Mouse (Mus musculus): Measurements from ENCODE around the gene Lpin2. TPM values are rescaled to one million over a fixed set of nuclear protein-coding genes. Genes with fewer than 3 reads are reported as not detected.
A peak's percentile ranks its signal among the peaks of the same experiment; 100 is the strongest.

Gene Lpin2
- polyA plus RNA-seq, 1 experiment from 2014 or later: 93.2 TPM

DNA sequence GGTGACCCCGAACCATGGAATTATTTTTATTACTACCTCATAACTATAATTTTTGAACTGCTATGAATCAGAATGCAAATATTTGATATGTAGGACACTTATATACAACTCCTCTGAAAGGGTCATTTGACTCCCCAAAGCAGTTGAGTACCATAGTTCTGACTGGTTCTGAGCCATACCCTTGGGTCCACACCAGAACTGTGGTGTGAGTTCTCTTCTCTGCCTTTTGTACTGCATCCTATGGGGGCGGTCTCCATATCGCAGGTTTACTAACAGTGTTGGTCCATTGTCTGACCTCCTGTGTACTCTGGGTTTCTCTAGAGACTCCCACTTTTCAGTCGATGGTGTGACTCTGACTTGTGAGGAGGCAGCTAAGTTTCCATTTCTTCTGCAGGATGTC is 63.7 kb downstream of the Lpin2 start:
- H3K27me3 ChIP-seq (ENCODE audit: control insufficient read depth, insufficient read depth, low read length): no peaks in the 10 kb centered on the region
- no peak for ATAC-seq (ENCODE audit: low FRiP score, low TSS enrichment)
- H3K4me3 ChIP-seq (ENCODE audit: low read length): no peak overlapping the region
- H3K9me3 ChIP-seq (ENCODE audit: control insufficient read depth, low read length): no peaks in the 10 kb centered on the region
- H3K36me3 ChIP-seq (ENCODE audit: control insufficient read depth, insufficient read depth, low read length): peaks cover 95% of the 10 kb centered on the region
- no peak overlapping the region for H3K27ac ChIP-seq (ENCODE audit: low read depth, low read length)
- 92% methylated on average over 4 of the region's 4 CpGs for WGBS
- H3K4me1 ChIP-seq (ENCODE audit: control insufficient read depth, insufficient read depth, low read length): peaks cover 6% of the 10 kb centered on the region; the same call in 1 of the 2 replicates
- H3K9ac ChIP-seq (ENCODE audit: low read depth, low read length): no peak overlapping the region
- H3K4me2 ChIP-seq (replicated peaks; ENCODE audit: low read depth, low read length): no peak overlapping the region

DNA sequence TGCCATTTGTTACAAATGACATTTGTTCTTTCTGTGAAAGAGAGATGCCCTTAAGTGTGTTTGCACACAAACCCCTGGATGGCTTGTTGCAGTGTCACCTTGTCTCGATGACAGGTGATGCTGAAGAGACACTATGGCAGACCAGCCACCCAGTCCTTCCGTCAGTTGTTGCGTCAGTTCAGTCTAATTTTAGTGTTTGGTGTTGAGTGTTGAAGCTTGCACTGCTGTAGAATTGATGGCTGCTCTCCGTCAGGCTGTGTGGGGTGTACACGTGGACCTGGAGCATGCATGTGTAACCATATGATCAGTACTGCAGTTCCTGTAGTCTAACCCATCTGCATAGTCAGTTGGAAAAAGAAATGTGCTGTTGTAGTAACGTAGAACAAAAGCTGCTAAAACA is 66.6 kb downstream of the Lpin2 start:
- Histone ChIP-seq H3K27ac (ENCODE audit: low read depth, low read length) (no peak overlapping the region), H3K4me3 (ENCODE audit: low read length) (no peak overlapping the region), H3K27me3 (ENCODE audit: control insufficient read depth, insufficient read depth, low read length) (no peaks in the 10 kb centered on the region), H3K36me3 (ENCODE audit: control insufficient read depth, insufficient read depth, low read length) (peaks cover 70% of the 10 kb centered on the region), H3K9ac (ENCODE audit: low read depth, low read length) (no peak overlapping the region), H3K4me2 (replicated peaks; ENCODE audit: low read depth, low read length) (no peak overlapping the region), H3K4me1 (ENCODE audit: control insufficient read depth, insufficient read depth, low read length) (peaks cover 23% of the 10 kb centered on the region; the same call in 1 of the 2 replicates), H3K9me3 (ENCODE audit: control insufficient read depth, low read length) (no peaks in the 10 kb centered on the region)
- 88% methylated on average over 6 of the region's 6 CpGs for WGBS
- ATAC-seq (ENCODE audit: low FRiP score, low TSS enrichment): no peak

GRCm38 (mm10) chr17:71250046-71250445 is 67.7 kb downstream of the Lpin2 start:
- H3K27me3 ChIP-seq (ENCODE audit: control insufficient read depth, insufficient read depth, low read length): no peaks in the 10 kb centered on the region
- no peak overlapping the region for H3K4me3 ChIP-seq (ENCODE audit: low read length)
- no peak overlapping the region for H3K4me2 ChIP-seq (replicated peaks; ENCODE audit: low read depth, low read length)
- H3K36me3 ChIP-seq (ENCODE audit: control insufficient read depth, insufficient read depth, low read length): peaks cover 59% of the 10 kb centered on the region
- H3K27ac ChIP-seq (ENCODE audit: low read depth, low read length): no peak overlapping the region
- H3K9ac ChIP-seq (ENCODE audit: low read depth, low read length): no peak overlapping the region
- 60% methylated on average over 2 of the region's 2 CpGs for WGBS
- no peaks in the 10 kb centered on the region for H3K9me3 ChIP-seq (ENCODE audit: control insufficient read depth, low read length)
- peaks cover 23% of the 10 kb centered on the region; the same call in 1 of the 2 replicates for H3K4me1 ChIP-seq (ENCODE audit: control insufficient read depth, insufficient read depth, low read length)
- no peak for ATAC-seq (ENCODE audit: low FRiP score, low TSS enrichment)

DNA sequence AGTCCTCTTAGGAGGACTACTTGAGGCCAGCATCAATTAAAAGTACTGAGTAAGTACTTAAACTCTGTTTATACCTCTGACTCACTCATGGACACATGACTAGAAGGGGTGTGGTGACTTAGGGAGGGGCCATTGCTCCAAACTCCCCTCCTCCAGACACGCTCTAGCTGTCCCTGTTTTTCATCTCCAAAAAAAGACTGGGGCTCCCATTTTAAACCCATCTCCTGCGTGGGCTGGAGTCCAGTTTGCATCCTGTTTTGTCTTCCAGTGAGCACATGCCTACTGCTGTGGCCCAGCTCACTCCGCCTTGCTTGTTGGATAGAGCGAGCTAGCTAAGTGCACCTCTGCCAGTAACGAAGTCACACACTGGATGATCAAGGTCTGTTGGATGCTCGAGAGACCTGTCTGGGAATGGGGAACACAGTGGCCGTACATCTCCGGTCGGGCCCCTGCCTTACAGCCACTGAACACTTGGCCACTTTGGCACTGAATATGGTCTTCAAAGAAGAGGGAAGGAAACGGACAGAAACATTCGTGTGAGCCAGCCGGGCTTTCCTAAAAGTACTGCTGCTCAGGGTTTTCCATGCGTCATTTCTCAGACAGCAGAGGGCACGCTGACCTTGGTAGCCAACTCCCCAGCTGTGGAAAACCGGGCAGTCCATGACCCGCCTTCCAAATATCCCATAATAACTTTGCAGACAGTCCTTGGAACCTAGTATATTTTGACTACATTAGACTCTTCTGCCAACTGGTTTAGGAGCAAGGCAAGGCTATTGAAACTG is 68.7 kb downstream of the Lpin2 start:
- Histone ChIP-seq H3K9me3 (ENCODE audit: control insufficient read depth, low read length) (no peaks in the 10 kb centered on the region), H3K9ac (ENCODE audit: low read depth, low read length) (no peak overlapping the region), H3K36me3 (ENCODE audit: control insufficient read depth, insufficient read depth, low read length) (peaks cover 50% of the 10 kb centered on the region), H3K4me2 (replicated peaks; ENCODE audit: low read depth, low read length) (no peak overlapping the region), H3K27me3 (ENCODE audit: control insufficient read depth, insufficient read depth, low read length) (no peaks in the 10 kb centered on the region), H3K4me1 (ENCODE audit: control insufficient read depth, insufficient read depth, low read length) (peaks cover 23% of the 10 kb centered on the region; the same call in 1 of the 2 replicates), H3K4me3 (ENCODE audit: low read length) (no peak overlapping the region), H3K27ac (ENCODE audit: low read depth, low read length) (peak overlapping the region; percentile 71)
- WGBS: 75% methylated on average over 16 of the region's 16 CpGs
- ATAC-seq (ENCODE audit: low FRiP score, low TSS enrichment): peak; percentile 28; the same call in 1 of the 2 replicates

- Histone ChIP-seq H3K9me3 (ENCODE audit: control insufficient read depth, low read length) (no peaks in the 10 kb centered on the region), H3K4me2 (replicated peaks; ENCODE audit: low read depth, low read length) (no peak overlapping the region), H3K4me1 (ENCODE audit: control insufficient read depth, insufficient read depth, low read length) (peaks cover 23% of the 10 kb centered on the region; the same call in 1 of the 2 replicates), H3K9ac (ENCODE audit: low read depth, low read length) (no peak overlapping the region), H3K36me3 (ENCODE audit: control insufficient read depth, insufficient read depth, low read length) (peaks cover 44% of the 10 kb centered on the region), H3K4me3 (ENCODE audit: low read length) (no peak overlapping the region), H3K27me3 (ENCODE audit: control insufficient read depth, insufficient read depth, low read length) (no peaks in the 10 kb centered on the region), H3K27ac (ENCODE audit: low read depth, low read length) (peak overlapping the region; percentile 71; the same call in 1 of the 2 replicates)
- 27% methylated on average over 6 of the region's 6 CpGs for WGBS
- peak; percentile 79 for ATAC-seq (ENCODE audit: low FRiP score, low TSS enrichment)
Measured at GRCm38 (mm10) chr17:71251601-71252001, 69.2 kb downstream of the Lpin2 start.

GRCm38 (mm10) chr17:71252101-71252500 is 69.7 kb downstream of the Lpin2 start:
- Histone ChIP-seq H3K4me2 (replicated peaks; ENCODE audit: low read depth, low read length) (no peak overlapping the region), H3K27me3 (ENCODE audit: control insufficient read depth, insufficient read depth, low read length) (no peaks in the 10 kb centered on the region), H3K36me3 (ENCODE audit: control insufficient read depth, insufficient read depth, low read length) (peaks cover 39% of the 10 kb centered on the region), H3K9me3 (ENCODE audit: control insufficient read depth, low read length) (no peaks in the 10 kb centered on the region), H3K4me3 (ENCODE audit: low read length) (no peak overlapping the region), H3K4me1 (ENCODE audit: control insufficient read depth, insufficient read depth, low read length) (peaks cover 23% of the 10 kb centered on the region; the same call in 1 of the 2 replicates), H3K27ac (ENCODE audit: low read depth, low read length) (peak overlapping the region; percentile 37; the same call in 1 of the 2 replicates), H3K9ac (ENCODE audit: low read depth, low read length) (0 out of 2 replicates have a peak overlapping the region, but pooled peaks have one; percentile 7)
- WGBS: 74% methylated on average over 9 of the region's 9 CpGs
- ATAC-seq (ENCODE audit: low FRiP score, low TSS enrichment): no peak

- H3K9ac ChIP-seq (ENCODE audit: low read depth, low read length): no peak overlapping the region
- ATAC-seq (ENCODE audit: low FRiP score, low TSS enrichment): no peak
- H3K4me2 ChIP-seq (replicated peaks; ENCODE audit: low read depth, low read length): no peak overlapping the region
- H3K4me3 ChIP-seq (ENCODE audit: low read length): no peak overlapping the region
- peaks cover 27% of the 10 kb centered on the region for H3K36me3 ChIP-seq (ENCODE audit: control insufficient read depth, insufficient read depth, low read length)
- no peaks in the 10 kb centered on the region for H3K9me3 ChIP-seq (ENCODE audit: control insufficient read depth, low read length)
- no peak overlapping the region for H3K27ac ChIP-seq (ENCODE audit: low read depth, low read length)
- H3K27me3 ChIP-seq (ENCODE audit: control insufficient read depth, insufficient read depth, low read length): no peaks in the 10 kb centered on the region
- whole genome bisulfite sequencing: 79% methylated on average over 2 of the region's 2 CpGs
- H3K4me1 ChIP-seq (ENCODE audit: control insufficient read depth, insufficient read depth, low read length): peaks cover 23% of the 10 kb centered on the region; the same call in 1 of the 2 replicates
Measured at GRCm38 (mm10) chr17:71253391-71253790, 71.0 kb downstream of the Lpin2 start.

- no peak overlapping the region for H3K9ac ChIP-seq (ENCODE audit: low read depth, low read length)
- H3K4me1 ChIP-seq (ENCODE audit: control insufficient read depth, insufficient read depth, low read length): peaks cover 23% of the 10 kb centered on the region; the same call in 1 of the 2 replicates
- H3K9me3 ChIP-seq (ENCODE audit: control insufficient read depth, low read length): no peaks in the 10 kb centered on the region
- H3K27ac ChIP-seq (ENCODE audit: low read depth, low read length): peak overlapping the region; percentile 32
- H3K4me2 ChIP-seq (replicated peaks; ENCODE audit: low read depth, low read length): no peak overlapping the region
- 62% methylated on average over 5 of the region's 5 CpGs for WGBS
- peaks cover 20% of the 10 kb centered on the region for H3K36me3 ChIP-seq (ENCODE audit: control insufficient read depth, insufficient read depth, low read length)
- no peak overlapping the region for H3K4me3 ChIP-seq (ENCODE audit: low read length)
- no peaks in the 10 kb centered on the region for H3K27me3 ChIP-seq (ENCODE audit: control insufficient read depth, insufficient read depth, low read length)
- no peak for ATAC-seq (ENCODE audit: low FRiP score, low TSS enrichment)
Measured at GRCm38 (mm10) chr17:71254106-71254505, 71.7 kb downstream of the Lpin2 start.

DNA sequence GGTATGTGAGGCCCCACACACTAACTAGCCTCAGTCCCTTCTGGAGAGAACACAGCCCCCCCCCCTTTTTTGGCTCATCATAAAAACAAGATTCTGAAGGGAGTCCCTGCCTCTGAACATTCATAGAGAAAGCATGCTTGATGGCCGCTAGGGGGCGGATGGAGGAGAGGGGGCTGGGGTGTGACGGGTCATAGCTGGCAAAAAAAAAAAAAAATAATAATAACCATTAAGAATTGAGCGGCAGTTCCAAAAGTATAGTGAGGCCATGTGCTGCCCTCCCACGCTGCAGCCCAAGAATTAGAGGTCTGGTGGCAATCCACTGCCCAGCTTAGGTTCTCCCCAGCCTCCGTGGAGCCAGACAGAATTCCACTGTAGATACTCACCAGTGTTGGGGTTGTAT is 72.4 kb downstream of the Lpin2 start:
- WGBS: 49% methylated on average over 6 of the region's 6 CpGs
- Histone ChIP-seq H3K4me3 (ENCODE audit: low read length) (no peak overlapping the region), H3K27ac (ENCODE audit: low read depth, low read length) (no peak overlapping the region; the same call in 1 of the 2 replicates), H3K36me3 (ENCODE audit: control insufficient read depth, insufficient read depth, low read length) (peaks cover 17% of the 10 kb centered on the region), H3K9me3 (ENCODE audit: control insufficient read depth, low read length) (no peaks in the 10 kb centered on the region), H3K9ac (ENCODE audit: low read depth, low read length) (no peak overlapping the region), H3K4me2 (replicated peaks; ENCODE audit: low read depth, low read length) (no peak overlapping the region), H3K4me1 (ENCODE audit: control insufficient read depth, insufficient read depth, low read length) (peaks cover 27% of the 10 kb centered on the region; the same call in 1 of the 2 replicates), H3K27me3 (ENCODE audit: control insufficient read depth, insufficient read depth, low read length) (no peaks in the 10 kb centered on the region)
- no peak for ATAC-seq (ENCODE audit: low FRiP score, low TSS enrichment)
